ENCODE assay signal across 17 mouse cellular contexts in the genomic region with DNA sequence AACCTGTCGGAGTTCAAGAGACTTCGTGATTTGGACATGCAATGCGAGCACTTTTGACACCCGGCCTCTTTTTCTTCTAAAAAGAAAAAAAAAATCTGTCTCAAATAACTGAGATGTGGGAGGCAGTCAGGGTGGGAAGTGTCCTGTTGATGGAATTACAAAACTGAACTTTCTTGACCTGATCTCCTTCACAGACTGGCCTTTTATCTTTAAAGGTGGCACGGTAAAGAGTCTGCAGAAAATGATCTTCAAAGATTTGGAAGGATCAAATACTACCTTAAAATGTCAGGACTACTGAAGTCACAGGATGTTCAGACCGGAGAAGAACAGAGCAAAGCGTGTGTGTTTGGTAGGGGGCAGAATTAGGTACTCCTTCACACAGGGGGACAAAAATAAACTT.
DNase-seq lines count a peak whose midpoint lies in the region; ATAC-seq lines count a peak whose summit lies in the region.
"Had no signal": no experiment of that assay in that cellular context is flagged by ENCODE, and none has a peak within 500 bp of the region (broad histone marks: within the 10 kb centered on the region; RNA-seq: fewer than 3 reads in every experiment).

No protein-coding gene starts in this region.

- peaks cover 10% of the 10 kb centered on the region; the same call in 1 of the 2 replicates for H3K4me1 ChIP-seq in intestine, embryonic 14.5 days (replicated peaks; ENCODE audit: control insufficient read depth, insufficient read depth, low read length)
- no peaks in the 10 kb centered on the region for H3K4me1 ChIP-seq in intestine, embryonic 15.5 days (replicated peaks)
- H3K4me1 ChIP-seq in neural tube, embryonic 11.5 days (ENCODE audit: control insufficient read depth, insufficient read depth, low read length) = peaks cover 8% of the 10 kb centered on the region; the same call in 1 of the 2 replicates
- H3K4me1 ChIP-seq in neural tube, embryonic 15.5 days = no peaks in the 10 kb centered on the region
- no peaks in the 10 kb centered on the region for H3K4me1 ChIP-seq in embryonic facial prominence, embryonic 11.5 days (ENCODE audit: control insufficient read depth, insufficient read depth, low read length)
- H3K4me1 ChIP-seq: embryonic facial prominence, embryonic 15.5 days; neural tube, embryonic 12.5 days had no signal

- no peaks in the 10 kb centered on the region for H3K27me3 ChIP-seq in intestine, embryonic 14.5 days (replicated peaks; ENCODE audit: control insufficient read depth, insufficient read depth, low read length)
- H3K27me3 ChIP-seq in intestine, embryonic 15.5 days (replicated peaks) = no peaks in the 10 kb centered on the region
- H3K27me3 ChIP-seq in neural tube, embryonic 11.5 days (ENCODE audit: control insufficient read depth, insufficient read depth, low read length) = no peaks in the 10 kb centered on the region
- H3K27me3 ChIP-seq in neural tube, embryonic 15.5 days (replicated peaks) = no peaks in the 10 kb centered on the region
- no peaks in the 10 kb centered on the region for H3K27me3 ChIP-seq in embryonic facial prominence, embryonic 11.5 days (ENCODE audit: control insufficient read depth, insufficient read depth, low read length)
- H3K27me3 ChIP-seq: embryonic facial prominence, embryonic 15.5 days; megakaryocyte, embryonic 14.5 days; neural tube, embryonic 12.5 days had no signal

- no peak overlapping the region for H3K9ac ChIP-seq in intestine, embryonic 14.5 days (ENCODE audit: low read length)
- no peak overlapping the region for H3K9ac ChIP-seq in intestine, embryonic 15.5 days
- no peak overlapping the region for H3K9ac ChIP-seq in neural tube, embryonic 11.5 days (ENCODE audit: low read length)
- H3K9ac ChIP-seq in neural tube, embryonic 15.5 days (replicated peaks) = no peak overlapping the region
- H3K9ac ChIP-seq in embryonic facial prominence, embryonic 11.5 days (replicated peaks; ENCODE audit: low read length) = no peak overlapping the region
- H3K9ac ChIP-seq: embryonic facial prominence, embryonic 15.5 days; forebrain, postnatal 0 days; neural tube, embryonic 12.5 days had no signal

- ATAC-seq in intestine, embryonic 14.5 days (replicated peaks; ENCODE audit: low FRiP score, low TSS enrichment, low read depth) = no peak
- ATAC-seq in intestine, embryonic 15.5 days = no peak
- ATAC-seq in neural tube, embryonic 11.5 days (ENCODE audit: insufficient read depth, low FRiP score, low TSS enrichment) = no peak
- no peak for ATAC-seq in neural tube, embryonic 15.5 days (ENCODE audit: low FRiP score)
- ATAC-seq in embryonic facial prominence, embryonic 11.5 days (replicated peaks; ENCODE audit: insufficient number of reproducible peaks, low FRiP score, low TSS enrichment, low read depth) = no peak
- ATAC-seq: forebrain, postnatal 0 days had no signal

- H3K36me3 ChIP-seq in intestine, embryonic 14.5 days (ENCODE audit: control insufficient read depth, insufficient read depth, low read length) = no peaks in the 10 kb centered on the region
- no peaks in the 10 kb centered on the region for H3K36me3 ChIP-seq in intestine, embryonic 15.5 days
- no peaks in the 10 kb centered on the region for H3K36me3 ChIP-seq in neural tube, embryonic 11.5 days (ENCODE audit: control insufficient read depth, insufficient read depth, low read length)
- no peaks in the 10 kb centered on the region for H3K36me3 ChIP-seq in neural tube, embryonic 15.5 days
- H3K36me3 ChIP-seq in embryonic facial prominence, embryonic 11.5 days (replicated peaks; ENCODE audit: control insufficient read depth, insufficient read depth, low read depth, low read length) = no peaks in the 10 kb centered on the region
- H3K36me3 ChIP-seq: embryonic facial prominence, embryonic 15.5 days; neural tube, embryonic 12.5 days had no signal

- 15% methylated on average over 7 of the region's 7 CpGs for WGBS in intestine, embryonic 14.5 days
- 20% methylated on average over 7 of the region's 7 CpGs for WGBS in intestine, embryonic 15.5 days
- WGBS in neural tube, embryonic 11.5 days = 27% methylated on average over 7 of the region's 7 CpGs
- 40% methylated on average over 7 of the region's 7 CpGs for WGBS in neural tube, embryonic 15.5 days
- 7% methylated on average over 7 of the region's 7 CpGs for WGBS in embryonic facial prominence, embryonic 11.5 days

- DNase-seq in intestine, embryonic 14.5 days (ENCODE audit: low spot score) = no peak
- peak; percentile 11 for DNase-seq in neural tube, embryonic 11.5 days (ENCODE audit: low spot score)
- DNase-seq in embryonic facial prominence, embryonic 11.5 days (ENCODE audit: low spot score) = peak; percentile 25
- peak; percentile 38 for DNase-seq in mesoderm, embryonic 11.5 days (ENCODE audit: low read depth, low spot score)
- no peak for DNase-seq in urinary bladder, postnatal 25 days (ENCODE audit: low spot score)
- no peak for DNase-seq in spleen, postnatal 4 days (ENCODE audit: low spot score in 2 of 2)
- DNase-seq: adrenal gland, adult 2 months; cerebellum, adult 11 months; forebrain, postnatal 0 days; heart, postnatal 36 days; liver; right cerebral cortex, postnatal 14 days had no signal

- H3K4me3 ChIP-seq in intestine, embryonic 14.5 days (ENCODE audit: low read depth, low read length) = no peak overlapping the region
- H3K4me3 ChIP-seq in intestine, embryonic 15.5 days (replicated peaks) = no peak overlapping the region
- no peak overlapping the region for H3K4me3 ChIP-seq in neural tube, embryonic 11.5 days (ENCODE audit: low read depth, low read length)
- H3K4me3 ChIP-seq in neural tube, embryonic 15.5 days (replicated peaks) = no peak overlapping the region
- no peak overlapping the region for H3K4me3 ChIP-seq in embryonic facial prominence, embryonic 11.5 days (ENCODE audit: low read depth, low read length)
- H3K4me3 ChIP-seq: embryonic facial prominence, embryonic 15.5 days; megakaryocyte, embryonic 14.5 days; neural tube, embryonic 12.5 days had no signal

- no peaks in the 10 kb centered on the region for H3K9me3 ChIP-seq in intestine, embryonic 14.5 days (ENCODE audit: control insufficient read depth, low read length)
- H3K9me3 ChIP-seq in intestine, embryonic 15.5 days = no peaks in the 10 kb centered on the region
- no peaks in the 10 kb centered on the region for H3K9me3 ChIP-seq in neural tube, embryonic 11.5 days (ENCODE audit: control insufficient read depth, low read length)
- H3K9me3 ChIP-seq in neural tube, embryonic 15.5 days (replicated peaks) = no peaks in the 10 kb centered on the region
- H3K9me3 ChIP-seq in embryonic facial prominence, embryonic 11.5 days (replicated peaks; ENCODE audit: control insufficient read depth, low read length) = no peaks in the 10 kb centered on the region
- H3K9me3 ChIP-seq: embryonic facial prominence, embryonic 15.5 days; megakaryocyte, embryonic 14.5 days; neural tube, embryonic 12.5 days had no signal

- no peak overlapping the region for H3K27ac ChIP-seq in intestine, embryonic 14.5 days (ENCODE audit: low read depth)
- no peak overlapping the region for H3K27ac ChIP-seq in intestine, embryonic 15.5 days
- no peak overlapping the region for H3K27ac ChIP-seq in neural tube, embryonic 11.5 days (ENCODE audit: low read depth, low read length)
- H3K27ac ChIP-seq in neural tube, embryonic 15.5 days (replicated peaks) = no peak overlapping the region
- no peak overlapping the region for H3K27ac ChIP-seq in embryonic facial prominence, embryonic 11.5 days (replicated peaks; ENCODE audit: low read depth, low read length)
- H3K27ac ChIP-seq: embryonic facial prominence, embryonic 15.5 days; neural tube, embryonic 12.5 days had no signal

- H3K4me2 ChIP-seq in intestine, embryonic 14.5 days (ENCODE audit: low read length) = peak overlapping the region; percentile 27; the same call in 1 of the 2 replicates
- H3K4me2 ChIP-seq in intestine, embryonic 15.5 days (replicated peaks) = no peak overlapping the region
- H3K4me2 ChIP-seq in neural tube, embryonic 11.5 days (ENCODE audit: low read depth) = no peak overlapping the region
- no peak overlapping the region for H3K4me2 ChIP-seq in neural tube, embryonic 15.5 days
- no peak overlapping the region; the same call in 1 of the 2 replicates for H3K4me2 ChIP-seq in embryonic facial prominence, embryonic 11.5 days (ENCODE audit: low read depth, low read length)
- H3K4me2 ChIP-seq: embryonic facial prominence, embryonic 15.5 days; neural tube, embryonic 12.5 days had no signal

Comparison
In these comparisons a context has a peak if more than half of its experiments do, and no peak if none do; other contexts are left out.
1. DNase-seq: peak in neural tube, embryonic 11.5 days (single experiment), embryonic facial prominence, embryonic 11.5 days (single experiment) and mesoderm, embryonic 11.5 days (single experiment); none in intestine, embryonic 14.5 days (single experiment), urinary bladder, postnatal 25 days (single experiment) and spleen, postnatal 4 days (0 of 2).